Mouse (Mus musculus) neural tube, embryonic 14.5 days (tissue): ENCODE measurements at regions not wholly inside any gene's neighbourhood (a gene's known extent, or its start where the extent isn't known, plus 50 kb on each side); places are given as distances from the start of the nearest gene placed in this dataset.

Experiments
- ATAC-seq: fragments of 200-750 bp; cut with Nextera tagmentation; 2 replicates; pipeline ENCODE4 v1.8.0; 2017; ENCODE audit warnings: low read depth, mild to moderate bottlenecking, moderate TSS enrichment, moderate library complexity
- H3K27ac ChIP-seq: fragments of 300-500 bp; sonication (generic); 2 replicates; pipeline ENCODE4 v1.5.1; 2014; ENCODE audit warnings: low read depth, mild to moderate bottlenecking, control low read depth, low read length, moderate library complexity, mixed read lengths
- H3K27me3 ChIP-seq: fragments of 300-500 bp; sonication (generic); 2 replicates; pipeline ENCODE4 v1.6.1; 2014; ENCODE audit warnings: low read length; ENCODE audit not compliant: control insufficient read depth, insufficient read depth
- H3K36me3 ChIP-seq: fragments of 300-500 bp; sonication (generic); 2 replicates; pipeline ENCODE4 v1.6.1; 2014; ENCODE audit warnings: low read length, mixed read lengths; ENCODE audit not compliant: control insufficient read depth, insufficient read depth
- H3K4me1 ChIP-seq: fragments of 300-500 bp; sonication (generic); 2 replicates; pipeline ENCODE4 v1.6.1; 2014; ENCODE audit warnings: low read length; ENCODE audit not compliant: control insufficient read depth, insufficient read depth
- H3K4me2 ChIP-seq: fragments of 300-500 bp; sonication (generic); 2 replicates; pipeline ENCODE4 v1.6.1; 2014; ENCODE audit warnings: mild to moderate bottlenecking, low read depth, low read length, control low read depth
- H3K4me3 ChIP-seq: fragments of 300-500 bp; sonication (generic); 2 replicates; pipeline ENCODE4 v1.5.1; 2014; ENCODE audit warnings: low read depth, low read length, control low read depth, mixed read lengths
- H3K9ac ChIP-seq: fragments of 300-500 bp; sonication (generic); replicated peaks from 2 replicates; pipeline ENCODE4 v1.6.1; 2014; ENCODE audit warnings: low read depth, mild to moderate bottlenecking, control low read depth, low read length, mixed read lengths
- H3K9me3 ChIP-seq: fragments of 300-500 bp; sonication (generic); 2 replicates; pipeline ENCODE4 v1.6.1; 2016; ENCODE audit warnings: low read length; ENCODE audit not compliant: control insufficient read depth
- WGBS: fragments of 180-500 bp; shearing (Covaris S2); extraction: QIAGEN DNeasy Blood & Tissue Kit; methylation state at CpG from one replicate; pipeline ENCODE4 v1.1.7; 2014; 5-methylcytosine and 5-hydroxymethylcytosine counted together

GRCm38 (mm10) chr2:75567131-75567530 is 91.9 kb upstream of the Hnrnpa3 start:
- H3K27ac ChIP-seq = no peak overlapping the region
- 89% methylated on average over 4 of the region's 4 CpGs for WGBS
- H3K27me3 ChIP-seq = no peaks in the 10 kb centered on the region
- H3K36me3 ChIP-seq = no peaks in the 10 kb centered on the region
- H3K4me2 ChIP-seq = no peak overlapping the region
- no peak overlapping the region for H3K4me3 ChIP-seq
- no peak for ATAC-seq
- H3K9ac ChIP-seq = no peak overlapping the region
- H3K4me1 ChIP-seq = no peaks in the 10 kb centered on the region
- no peaks in the 10 kb centered on the region for H3K9me3 ChIP-seq

GRCm38 (mm10) chr2:75569756-75570155 is 89.3 kb upstream of the Hnrnpa3 start:
- Histone ChIP-seq H3K4me1 (no peaks in the 10 kb centered on the region), H3K36me3 (no peaks in the 10 kb centered on the region), H3K27me3 (no peaks in the 10 kb centered on the region), H3K4me2 (no peak overlapping the region), H3K9ac (no peak overlapping the region), H3K27ac (no peak overlapping the region), H3K9me3 (no peaks in the 10 kb centered on the region), H3K4me3 (no peak overlapping the region)
- WGBS = 77% methylated on average over 6 of the region's 6 CpGs
- no peak for ATAC-seq

- ATAC-seq = no peak
- Histone ChIP-seq H3K36me3 (no peaks in the 10 kb centered on the region), H3K27me3 (no peaks in the 10 kb centered on the region), H3K27ac (no peak overlapping the region), H3K4me3 (no peak overlapping the region), H3K4me2 (no peak overlapping the region), H3K9me3 (no peaks in the 10 kb centered on the region), H3K4me1 (no peaks in the 10 kb centered on the region), H3K9ac (no peak overlapping the region)
- 83% methylated on average over 2 of the region's 2 CpGs for WGBS
Observed at GRCm38 (mm10) chr2:75570246-75570645, 88.8 kb upstream of the Hnrnpa3 start.

- Histone ChIP-seq H3K36me3 (no peaks in the 10 kb centered on the region), H3K4me2 (peak overlapping the region; percentile 49), H3K4me1 (0 out of 2 replicates have a peak, but pooled peaks cover 5% of the 10 kb centered on the region), H3K4me3 (peak overlapping the region; percentile 14; the same call in 1 of the 2 replicates), H3K27ac (no peak overlapping the region; the same call in 1 of the 2 replicates), H3K27me3 (no peaks in the 10 kb centered on the region), H3K9me3 (no peaks in the 10 kb centered on the region), H3K9ac (no peak overlapping the region; the same call in 1 of the 2 replicates)
- WGBS = 1% methylated on average over 16 of the region's 16 CpGs
- no peak for ATAC-seq
Observed at GRCm38 (mm10) chr2:75584975-75585374, 74.1 kb upstream of the Hnrnpa3 start.

- Histone ChIP-seq H3K4me2 (no peak overlapping the region), H3K27ac (no peak overlapping the region), H3K4me1 (0 out of 2 replicates have a peak, but pooled peaks cover 5% of the 10 kb centered on the region), H3K27me3 (no peaks in the 10 kb centered on the region), H3K9ac (no peak overlapping the region), H3K36me3 (no peaks in the 10 kb centered on the region), H3K9me3 (no peaks in the 10 kb centered on the region), H3K4me3 (no peak overlapping the region)
- ATAC-seq = no peak
- WGBS = under 1% methylated on average over 6 of the region's 6 CpGs
Observed at GRCm38 (mm10) chr2:75588572-75588971, 70.5 kb upstream of the Hnrnpa3 start.

- H3K36me3 ChIP-seq = no peaks in the 10 kb centered on the region
- H3K4me2 ChIP-seq = peak overlapping the region; percentile 42
- no peaks in the 10 kb centered on the region for H3K9me3 ChIP-seq
- WGBS = 5% methylated on average over 19 of the region's 19 CpGs
- H3K27ac ChIP-seq = peak overlapping the region; percentile 58
- H3K27me3 ChIP-seq = no peaks in the 10 kb centered on the region
- peak; percentile 66; the same call in 1 of the 2 replicates for ATAC-seq
- 0 out of 2 replicates have a peak, but pooled peaks cover 5% of the 10 kb centered on the region for H3K4me1 ChIP-seq
- H3K9ac ChIP-seq = no peak overlapping the region; the same call in 1 of the 2 replicates
- H3K4me3 ChIP-seq = no peak overlapping the region
Observed at GRCm38 (mm10) chr2:75589452-75589851, 69.6 kb upstream of the Hnrnpa3 start.

GRCm38 (mm10) chr2:75590175-75590574 is 68.9 kb upstream of the Hnrnpa3 start:
- Histone ChIP-seq H3K9ac (no peak overlapping the region), H3K4me1 (0 out of 2 replicates have a peak, but pooled peaks cover 5% of the 10 kb centered on the region), H3K4me2 (peak overlapping the region; percentile 42; the same call in 1 of the 2 replicates), H3K9me3 (no peaks in the 10 kb centered on the region), H3K27me3 (no peaks in the 10 kb centered on the region), H3K27ac (no peak overlapping the region; the same call in 1 of the 2 replicates), H3K4me3 (no peak overlapping the region), H3K36me3 (no peaks in the 10 kb centered on the region)
- 4% methylated on average over 10 of the region's 10 CpGs for WGBS
- ATAC-seq = peak; percentile 65

GRCm38 (mm10) chr2:75600511-75600910 is 58.5 kb upstream of the Hnrnpa3 start:
- Histone ChIP-seq H3K9ac (no peak overlapping the region), H3K9me3 (no peaks in the 10 kb centered on the region), H3K27me3 (no peaks in the 10 kb centered on the region), H3K4me1 (0 out of 2 replicates have a peak, but pooled peaks cover 3% of the 10 kb centered on the region), H3K4me2 (no peak overlapping the region), H3K27ac (no peak overlapping the region), H3K4me3 (no peak overlapping the region), H3K36me3 (no peaks in the 10 kb centered on the region)
- 77% methylated on average over 5 of the region's 5 CpGs for WGBS
- no peak for ATAC-seq

GRCm38 (mm10) chr2:75603175-75603871 is 55.7 kb upstream of the Hnrnpa3 start:
- peak overlapping the region; percentile 8 for H3K9ac ChIP-seq
- H3K4me2 ChIP-seq = peak overlapping the region; percentile 48
- H3K4me3 ChIP-seq = peak overlapping the region; percentile 20
- H3K4me1 ChIP-seq = peaks cover 7% of the 10 kb centered on the region; the same call in 1 of the 2 replicates
- ATAC-seq = peak; percentile 93
- no peaks in the 10 kb centered on the region for H3K36me3 ChIP-seq
- peak overlapping the region; percentile 36; the same call in 1 of the 2 replicates for H3K27ac ChIP-seq
- no peaks in the 10 kb centered on the region for H3K9me3 ChIP-seq
- no peaks in the 10 kb centered on the region for H3K27me3 ChIP-seq
- 7% methylated on average over 25 of the region's 26 CpGs for WGBS
